Mouse (Mus musculus) forebrain, embryonic 12.5 days (tissue): ENCODE data around the gene Zfp846. TPM values are rescaled to one million over a fixed set of nuclear protein-coding genes. Genes with fewer than 3 reads are reported as not detected.
"Not testable (repeated sequence)": the region's sequence is repeated elsewhere in the genome, so short reads cannot be mapped to it uniquely, and the experiment has no call there.

Experiments
- ATAC-seq: fragments of 200-750 bp; cut with Nextera tagmentation; 2 replicates; pipeline ENCODE4 v1.8.0; 2017; ENCODE audit warnings: moderate TSS enrichment; ENCODE audit not compliant: low FRiP score
- H3K27ac ChIP-seq: fragments of 300-500 bp; sonication (generic); 2 replicates; pipeline ENCODE4 v1.5.1; 2016; ENCODE audit warnings: mild to moderate bottlenecking
- H3K27me3 ChIP-seq: fragments of 300-500 bp; sonication (generic); 2 replicates; pipeline ENCODE4 v1.6.1; 2016; ENCODE audit warnings: mild to moderate bottlenecking
- H3K36me3 ChIP-seq: fragments of 300-500 bp; sonication (generic); replicated peaks from 2 replicates; pipeline ENCODE4 v1.6.1; 2016; ENCODE audit warnings: mild to moderate bottlenecking
- H3K4me1 ChIP-seq: fragments of 300-500 bp; sonication (generic); 2 replicates; pipeline ENCODE4 v1.6.1; 2016
- H3K4me2 ChIP-seq: fragments of 300-500 bp; sonication (generic); 2 replicates; pipeline ENCODE4 v1.6.1; 2016; ENCODE audit warnings: mild to moderate bottlenecking, moderate library complexity
- H3K4me3 ChIP-seq: fragments of 300-500 bp; sonication (generic); replicated peaks from 2 replicates; pipeline ENCODE4 v1.5.1; 2016; ENCODE audit warnings: mild to moderate bottlenecking
- H3K9ac ChIP-seq: fragments of 300-500 bp; sonication (generic); 2 replicates; pipeline ENCODE4 v1.6.1; 2016; ENCODE audit warnings: mild to moderate bottlenecking
- H3K9me3 ChIP-seq: fragments of 300-500 bp; sonication (generic); 2 replicates; pipeline ENCODE4 v1.6.1; 2016
- WGBS: fragments of 180-500 bp; shearing (Covaris S2); methylation state at CpG from one replicate; pipeline ENCODE4 v1.1.7; 2016; 5-methylcytosine and 5-hydroxymethylcytosine counted together
- polyA plus RNA-seq: library from polyadenylated mRNA; unstranded; fragments of >200 nt; fragmentation: Nextera tagmentation; extraction: Ambion mirVana; gene quantifications from 2 replicates; pipeline ENCODE4 v1.2.1, GENCODE M21; 2016

Gene Zfp846
- polyA plus RNA-seq: 28.2 and 30.5 TPM in 2 replicates

DNA sequence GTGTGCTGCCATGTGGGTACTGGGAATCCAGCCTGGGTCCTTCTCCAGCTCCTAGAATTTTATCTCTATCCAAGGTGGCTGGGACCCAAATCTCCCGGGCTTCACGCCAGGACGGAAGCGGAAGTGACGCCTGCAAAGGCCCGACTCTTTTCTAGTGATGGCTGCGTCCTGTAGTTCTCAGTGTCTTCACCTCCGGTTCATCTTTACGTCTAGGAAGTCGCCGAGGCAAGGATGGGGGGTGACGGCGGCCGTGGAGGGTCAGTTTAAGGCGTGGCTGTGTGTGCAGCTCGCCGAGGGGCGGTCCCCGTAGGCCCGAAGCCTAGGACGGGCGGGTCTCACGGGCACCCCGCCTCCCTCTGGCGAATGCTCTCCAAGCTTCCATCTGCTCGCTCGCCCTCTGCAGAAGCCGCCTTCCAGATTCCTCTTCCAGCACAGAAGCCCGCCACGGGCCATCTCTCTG, at the start of gene Zfp846:
Zfp846 (plus strand) TSS at position 117 of the 460 bp plus-strand sequence.
- 0 out of 2 replicates have a peak, but pooled peaks cover 9% of the 10 kb centered on the region for H3K36me3 ChIP-seq
- ATAC-seq: peak; percentile 98
- WGBS: under 1% methylated on average over 29 of the region's 30 CpGs

DNA sequence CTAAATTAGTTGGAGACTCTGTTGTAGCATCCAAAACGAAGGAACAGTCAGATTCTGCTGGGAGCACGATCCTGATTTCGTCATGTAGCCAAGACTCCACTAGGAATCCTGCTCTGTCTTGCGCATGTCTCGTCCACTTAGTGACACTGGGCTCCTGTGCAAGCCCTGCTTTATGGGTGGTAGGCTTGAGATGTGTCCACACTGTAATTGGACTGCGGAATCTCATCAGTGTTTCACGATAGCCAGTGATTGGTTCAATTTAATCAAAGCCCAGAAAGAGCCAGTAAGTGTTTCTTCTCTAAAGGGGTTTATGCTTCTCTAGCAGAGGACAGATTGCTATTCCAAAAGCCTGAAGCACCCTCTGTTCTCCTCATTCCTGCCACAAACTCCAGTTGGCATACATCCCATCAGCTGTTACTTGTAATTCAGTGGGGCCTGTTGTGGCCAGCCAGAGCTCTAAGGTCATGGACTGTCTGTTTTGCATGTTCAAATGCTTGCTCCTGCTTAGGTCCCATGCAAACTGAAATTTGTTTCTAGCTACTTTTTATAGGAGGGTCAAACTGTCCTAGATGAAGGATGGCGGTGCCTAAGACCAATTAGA, 46.7 kb upstream of the Zfp846 start:
- ATAC-seq: no peak
- WGBS: 74% methylated on average over 8 of the region's 8 CpGs
- Histone ChIP-seq H3K4me1 (no peaks in the 10 kb centered on the region), H3K4me2 (no peak overlapping the region), H3K9me3 (no peaks in the 10 kb centered on the region), H3K4me3 (no peak overlapping the region), H3K27me3 (0 out of 2 replicates have a peak, but pooled peaks cover 7% of the 10 kb centered on the region), H3K36me3 (no peaks in the 10 kb centered on the region), H3K27ac (no peak overlapping the region), H3K9ac (no peak overlapping the region)

More for the DNA sequence above, at the start of gene Zfp846:
- peak within 1 kb of the TSS; percentile 56 for H3K4me2 ChIP-seq
- H3K9me3 ChIP-seq: no peaks in the 10 kb centered on the region
- peak within 1 kb of the TSS; percentile 88 for H3K27ac ChIP-seq
- peak within 1 kb of the TSS; percentile 52 for H3K4me3 ChIP-seq
- H3K4me1 ChIP-seq: no peaks in the 10 kb centered on the region
- H3K27me3 ChIP-seq: peaks cover 21% of the 10 kb centered on the region
- H3K9ac ChIP-seq: peak within 1 kb of the TSS; percentile 69

DNA sequence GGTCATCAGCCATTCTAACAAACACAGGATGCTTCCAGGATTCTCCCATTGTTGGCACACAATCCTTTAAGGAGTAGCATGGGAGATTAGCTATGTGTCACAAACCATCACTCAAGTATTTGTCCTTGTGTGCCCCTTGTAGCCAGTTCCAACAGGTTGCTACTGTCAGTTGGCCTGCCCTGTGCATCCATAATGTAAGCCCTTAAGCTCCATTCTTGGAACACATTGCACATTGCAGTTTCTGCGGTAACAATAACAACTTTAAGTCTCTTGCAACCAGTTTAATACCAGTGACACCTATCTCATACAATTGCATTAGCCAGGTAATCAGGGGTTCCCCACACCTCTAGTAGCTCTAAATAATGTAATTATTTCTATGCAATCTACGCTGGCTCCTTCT, 44.5 kb upstream of the Zfp846 start:
- ATAC-seq: no peak
- WGBS: 83% methylated on average over 2 of the region's 2 CpGs
- no peak overlapping the region for H3K4me3 ChIP-seq

DNA sequence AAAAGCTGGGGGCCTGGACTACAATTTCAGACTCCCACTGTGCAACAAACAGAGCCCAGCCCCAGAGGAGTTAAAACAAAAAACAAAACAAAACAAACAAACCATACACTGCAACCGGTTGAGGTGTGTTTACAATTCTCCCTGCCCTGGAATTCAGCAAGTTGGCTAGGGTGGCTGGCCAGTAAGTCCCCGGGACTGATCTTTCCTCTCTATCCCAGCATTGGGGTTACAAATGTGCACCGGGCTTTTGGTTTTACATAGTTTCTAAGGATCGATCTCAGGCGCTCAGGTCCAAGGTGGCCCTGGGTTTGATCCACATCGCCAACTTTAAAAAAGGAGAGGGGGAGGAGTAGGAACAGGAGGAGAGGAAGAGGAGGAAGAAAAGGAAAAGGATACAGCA, 37.6 kb upstream of the Zfp846 start:
- Histone ChIP-seq H3K27me3 (peaks cover 20% of the 10 kb centered on the region), H3K4me2 (no peak overlapping the region), H3K4me1 (peaks cover 4% of the 10 kb centered on the region; the same call in 1 of the 2 replicates), H3K9me3 (no peaks in the 10 kb centered on the region), H3K9ac (no peak overlapping the region), H3K27ac (no peak overlapping the region), H3K4me3 (no peak overlapping the region), H3K36me3 (no peaks in the 10 kb centered on the region)
- ATAC-seq: no peak
- WGBS: 35% methylated on average over 6 of the region's 6 CpGs

More for the DNA sequence above, 44.5 kb upstream of the Zfp846 start:
- H3K4me1 ChIP-seq: no peaks in the 10 kb centered on the region
- no peak overlapping the region for H3K4me2 ChIP-seq
- peaks cover 3% of the 10 kb centered on the region; the same call in 1 of the 2 replicates for H3K27me3 ChIP-seq
- no peak overlapping the region for H3K9ac ChIP-seq
- no peak overlapping the region for H3K27ac ChIP-seq
- no peaks in the 10 kb centered on the region for H3K36me3 ChIP-seq
- no peaks in the 10 kb centered on the region for H3K9me3 ChIP-seq

DNA sequence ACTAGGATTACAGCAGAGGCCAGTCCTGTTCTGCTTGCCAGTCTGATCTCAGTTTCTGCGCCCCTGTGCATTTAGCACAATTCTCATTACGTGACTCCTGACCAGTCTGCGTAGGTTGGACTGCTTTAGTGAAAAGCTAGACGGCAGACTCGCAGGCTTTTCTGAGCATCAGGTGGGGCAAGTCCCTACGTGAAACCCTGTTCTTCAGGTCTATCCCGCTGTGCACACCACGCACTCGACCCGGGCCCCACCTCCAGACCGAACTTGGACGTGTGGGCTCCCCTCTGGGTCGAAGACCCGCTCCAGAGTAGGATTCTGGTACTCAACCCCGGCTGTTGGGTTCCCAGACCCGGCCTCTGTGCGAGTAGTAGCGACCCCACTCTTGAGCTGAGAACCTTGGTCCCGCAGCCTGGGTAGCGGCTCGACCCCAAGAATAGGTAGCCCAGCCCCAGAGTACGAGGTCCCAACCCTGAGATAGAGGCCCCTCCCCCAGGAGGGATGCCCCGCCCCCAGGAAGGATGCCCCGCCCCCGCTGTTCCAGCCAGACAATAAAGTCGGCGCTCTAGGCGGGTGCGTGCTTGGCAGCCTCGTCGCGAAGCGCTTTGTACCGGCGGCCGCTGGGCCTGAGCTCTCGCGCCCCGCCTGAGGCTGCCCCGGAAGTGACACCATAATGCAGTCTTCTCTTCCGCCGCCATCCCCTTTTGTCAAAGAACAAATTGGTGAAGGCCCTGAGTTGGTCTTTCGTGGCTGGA, 36.8 kb upstream of the Zfp846 start:
- ATAC-seq: peak; percentile 97
- no peaks in the 10 kb centered on the region for H3K36me3 ChIP-seq
- peaks cover 4% of the 10 kb centered on the region; the same call in 1 of the 2 replicates for H3K4me1 ChIP-seq

DNA sequence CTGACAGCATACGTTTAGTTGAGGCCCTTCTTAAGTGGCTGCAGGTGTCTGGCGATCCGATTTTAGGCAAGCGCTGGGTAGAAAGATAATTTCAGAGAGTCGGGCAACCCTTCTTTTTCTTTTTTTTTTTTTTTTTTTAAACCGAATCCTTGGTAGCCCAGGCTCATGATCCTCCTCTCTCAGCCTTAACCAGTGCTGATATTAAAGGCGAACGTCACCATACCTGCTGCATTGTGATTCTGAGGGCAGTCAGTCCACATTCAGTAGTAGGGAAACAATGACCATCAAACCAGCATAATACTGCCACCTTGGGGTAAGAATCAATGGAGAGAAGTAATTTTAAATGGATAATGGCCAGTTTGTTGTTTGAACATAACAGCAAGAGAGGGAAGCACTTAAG, 35.9 kb upstream of the Zfp846 start:
- Histone ChIP-seq H3K9ac (peak overlapping the region; percentile 48; the same call in 1 of the 2 replicates), H3K4me3 (peak overlapping the region; percentile 44), H3K27me3 (peaks cover 23% of the 10 kb centered on the region), H3K4me2 (peak overlapping the region; percentile 67), H3K9me3 (no peaks in the 10 kb centered on the region), H3K27ac (peak overlapping the region; percentile 88), H3K36me3 (no peaks in the 10 kb centered on the region), H3K4me1 (peaks cover 4% of the 10 kb centered on the region; the same call in 1 of the 2 replicates)
- no peak for ATAC-seq
- 25% methylated on average over 8 of the region's 8 CpGs for WGBS

More for the DNA sequence above, 36.8 kb upstream of the Zfp846 start:
- Histone ChIP-seq H3K9me3 (no peaks in the 10 kb centered on the region), H3K27ac (peak overlapping the region; percentile 88), H3K9ac (peak overlapping the region; percentile 48), H3K4me2 (peak overlapping the region; percentile 67), H3K4me3 (peak overlapping the region; percentile 44), H3K27me3 (peaks cover 20% of the 10 kb centered on the region)
- 2% methylated on average over 43 of the region's 43 CpGs for WGBS

DNA sequence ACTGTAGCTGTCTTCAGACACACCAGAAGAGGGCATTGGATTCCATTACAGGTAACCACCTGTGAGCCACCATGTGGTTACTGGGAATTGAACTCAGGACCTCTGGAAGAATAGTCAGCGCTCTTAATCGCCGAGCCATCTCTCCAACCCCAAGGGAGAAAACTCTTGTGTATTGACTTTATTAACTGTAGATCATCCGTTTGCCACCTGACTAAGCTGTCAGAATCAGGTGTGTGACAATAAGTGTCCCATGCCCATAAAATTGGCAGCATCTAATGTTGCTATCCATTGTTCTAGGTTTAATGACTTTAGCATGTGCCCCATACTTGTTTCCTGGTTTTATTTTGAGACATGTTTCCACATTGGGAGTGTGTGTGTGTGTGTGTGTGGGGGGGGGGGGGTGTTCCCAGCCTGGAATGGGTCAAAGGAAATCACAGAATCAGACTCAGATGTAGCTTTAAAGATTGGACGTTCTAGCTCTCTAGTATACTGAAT, 29.3 kb upstream of the Zfp846 start:
- no peak overlapping the region for H3K9ac ChIP-seq
- 58% methylated on average over 5 of the region's 5 CpGs for WGBS
- ATAC-seq: no peak
- H3K27me3 ChIP-seq: peaks cover 6% of the 10 kb centered on the region; the same call in 1 of the 2 replicates
- H3K4me1 ChIP-seq: no peaks in the 10 kb centered on the region
- H3K4me3 ChIP-seq: no peak overlapping the region
- no peak overlapping the region for H3K4me2 ChIP-seq
- no peaks in the 10 kb centered on the region for H3K9me3 ChIP-seq
- no peaks in the 10 kb centered on the region for H3K36me3 ChIP-seq
- no peak overlapping the region for H3K27ac ChIP-seq

DNA sequence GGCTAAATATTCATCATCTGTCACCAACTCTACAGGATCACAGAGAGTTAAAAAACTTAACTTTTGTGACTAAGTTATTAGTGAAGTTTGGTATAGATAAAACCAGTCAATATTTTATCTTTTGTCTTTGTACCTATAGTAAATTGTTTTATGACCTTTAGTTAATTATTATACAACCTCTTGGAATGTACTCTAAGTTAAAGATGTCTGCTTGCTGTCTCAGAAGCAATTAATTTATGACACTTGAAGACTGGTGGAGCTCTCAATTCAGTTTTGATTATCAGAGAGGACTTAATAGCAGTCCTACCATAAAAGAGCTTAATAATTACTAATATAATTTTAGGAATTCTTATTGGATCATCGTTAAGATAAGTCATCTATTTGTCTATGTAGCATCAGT, 28.4 kb upstream of the Zfp846 start:
- no peak overlapping the region for H3K4me2 ChIP-seq
- 0 out of 2 replicates have a peak, but pooled peaks cover 4% of the 10 kb centered on the region for H3K27me3 ChIP-seq
- WGBS: 90% methylated on average over 1 of the region's 1 CpGs
- H3K4me3 ChIP-seq: no peak overlapping the region
- H3K36me3 ChIP-seq: no peaks in the 10 kb centered on the region
- no peak overlapping the region for H3K27ac ChIP-seq
- H3K4me1 ChIP-seq: no peaks in the 10 kb centered on the region
- no peak for ATAC-seq
- no peak overlapping the region for H3K9ac ChIP-seq
- H3K9me3 ChIP-seq: no peaks in the 10 kb centered on the region

DNA sequence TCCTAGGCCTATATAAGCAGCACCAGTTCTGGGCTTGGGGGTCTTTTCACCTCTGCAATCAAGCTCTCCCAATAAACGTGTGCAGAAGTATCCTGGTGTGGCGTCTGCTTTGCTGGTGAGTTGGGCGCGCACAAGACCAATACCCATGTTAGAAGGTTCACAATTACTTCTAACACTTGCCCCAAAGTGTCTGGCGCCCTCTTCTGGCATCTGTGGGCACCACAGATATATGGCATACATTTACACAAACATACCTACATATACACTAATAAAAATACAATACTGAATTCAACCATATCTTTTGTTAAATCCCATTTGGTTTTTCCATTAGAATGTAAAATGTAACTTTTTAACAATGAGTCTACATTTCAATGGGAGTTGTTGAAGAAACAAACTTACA, 18.9 kb upstream of the Zfp846 start:
- no peak for ATAC-seq
- 92% methylated on average over 5 of the region's 5 CpGs for WGBS
- no peak overlapping the region for H3K4me3 ChIP-seq
- no peak overlapping the region for H3K27ac ChIP-seq
- H3K9ac ChIP-seq: no peak overlapping the region
- H3K4me1 ChIP-seq: no peaks in the 10 kb centered on the region
- H3K36me3 ChIP-seq: no peaks in the 10 kb centered on the region
- no peaks in the 10 kb centered on the region for H3K9me3 ChIP-seq
- peaks cover 7% of the 10 kb centered on the region; the same call in 1 of the 2 replicates for H3K27me3 ChIP-seq
- H3K4me2 ChIP-seq: no peak overlapping the region

DNA sequence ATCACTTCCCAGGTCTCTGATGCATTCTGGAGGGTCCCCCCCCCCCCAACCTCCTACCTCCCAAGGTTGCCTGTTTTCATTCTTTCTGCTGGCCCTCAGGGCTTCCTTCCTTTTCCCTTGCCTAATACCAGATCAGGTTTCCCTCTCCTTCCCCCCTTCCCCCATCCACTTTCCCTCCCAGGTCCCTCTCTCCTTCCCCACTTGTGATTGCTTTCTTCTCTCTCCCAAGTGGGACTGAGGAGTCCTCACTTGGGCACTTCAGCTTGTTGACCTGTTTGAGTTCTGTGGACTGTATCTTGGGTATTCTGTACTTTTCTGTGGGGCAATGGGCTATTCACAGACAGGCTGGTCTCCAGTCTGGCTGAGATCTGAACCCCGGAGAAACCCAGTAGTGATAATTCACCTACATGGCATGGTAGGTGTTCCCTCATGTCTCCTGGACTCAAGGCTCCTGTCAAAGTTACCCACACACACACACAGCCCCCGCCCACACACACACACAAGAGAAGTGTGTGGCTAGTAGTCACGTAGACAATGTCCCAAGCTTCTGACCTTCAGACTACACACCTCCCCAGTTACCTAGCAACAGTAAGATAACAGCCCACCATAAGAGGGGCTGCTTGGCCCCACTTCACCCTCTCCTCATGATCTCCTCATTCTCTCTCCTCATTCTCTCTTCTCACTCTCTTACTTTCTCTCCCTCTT, 15.6 kb upstream of the Zfp846 start:
- not testable (repeated sequence) for H3K36me3 ChIP-seq, H3K27me3 ChIP-seq, ATAC-seq, H3K9me3 ChIP-seq, H3K9ac ChIP-seq, H3K4me1 ChIP-seq, H3K27ac ChIP-seq, H3K4me2 ChIP-seq, H3K4me3 ChIP-seq
- 83% methylated on average over 3 of the region's 3 CpGs for WGBS

DNA sequence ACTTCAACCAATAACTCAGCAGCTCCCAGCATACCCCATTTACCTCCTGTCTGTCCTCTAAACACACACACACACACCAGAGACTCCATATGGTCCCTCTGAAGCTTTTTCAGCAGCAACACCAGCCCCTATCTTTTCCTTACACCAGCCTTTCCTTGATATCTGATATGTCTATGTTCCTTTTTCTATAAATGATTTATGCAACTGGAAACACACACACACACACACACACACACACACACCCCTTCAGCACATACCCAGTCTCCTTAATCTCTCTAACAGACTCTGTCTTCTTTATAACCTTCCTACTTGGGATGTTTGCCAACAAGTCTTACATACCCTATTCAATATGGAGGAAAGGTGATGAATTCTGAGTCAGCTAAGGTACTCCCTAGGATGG, 10.0 kb upstream of the Zfp846 start:
- ATAC-seq: no peak
- Histone ChIP-seq H3K27ac (no peak overlapping the region), H3K4me3 (no peak overlapping the region), H3K9ac (no peak overlapping the region), H3K27me3 (peaks cover 15% of the 10 kb centered on the region), H3K4me2 (no peak overlapping the region), H3K4me1 (no peaks in the 10 kb centered on the region), H3K36me3 (no peaks in the 10 kb centered on the region), H3K9me3 (no peaks in the 10 kb centered on the region)

DNA sequence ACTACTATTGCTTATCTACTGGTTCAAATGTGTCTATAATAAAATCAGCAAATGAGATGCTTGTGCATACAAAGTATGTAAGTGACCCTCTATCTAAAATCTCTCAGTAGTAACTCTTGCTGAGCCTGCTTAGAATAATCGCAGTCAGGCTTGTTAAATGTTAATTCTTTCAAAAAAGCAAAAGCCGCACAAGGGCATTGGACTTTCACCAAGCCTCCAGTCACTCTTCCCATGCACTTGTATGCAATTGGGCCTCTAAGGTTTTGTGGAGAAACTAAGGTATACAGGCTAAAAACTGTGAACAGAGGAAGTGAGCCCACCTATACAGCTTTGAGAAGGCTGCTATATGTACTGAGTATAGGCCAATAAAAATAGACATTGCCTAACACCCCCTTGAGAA, 4.5 kb upstream of the Zfp846 start:
- no peak overlapping the region for H3K4me3 ChIP-seq
- no peak for ATAC-seq
- no peak overlapping the region for H3K4me2 ChIP-seq
- H3K4me1 ChIP-seq: no peaks in the 10 kb centered on the region
- H3K27me3 ChIP-seq: peaks cover 30% of the 10 kb centered on the region
- 72% methylated on average over 2 of the region's 2 CpGs for whole genome bisulfite sequencing
- H3K9ac ChIP-seq: no peak overlapping the region
- H3K9me3 ChIP-seq: no peaks in the 10 kb centered on the region
- no peaks in the 10 kb centered on the region for H3K36me3 ChIP-seq
- no peak overlapping the region for H3K27ac ChIP-seq
